Mouse (Mus musculus) R1 (cell line): ENCODE data around the gene Pard3b.
A peak's percentile ranks its signal among the peaks of the same experiment; 100 is the strongest.

Experiments
- DNase-seq: peaks from one replicate; pipeline ENCODE4 v3.0.0-alpha.2; 2018; ENCODE audit warnings: low read depth, low spot score

The Pard3b gene

GRCm38 (mm10) chr1:62635203-62635602 lies 996.6 kb downstream of the Pard3b start:
- DNase-seq = no peak

- no peak for DNase-seq
Observed at GRCm38 (mm10) chr1:62636906-62637673, 998.5 kb downstream of the Pard3b start.

GRCm38 (mm10) chr1:62639012-62639411 lies 1000.4 kb downstream of the Pard3b start:
- DNase-seq = no peak

- no peak for DNase-seq
Observed at GRCm38 (mm10) chr1:62639440-62639839, 1000.8 kb downstream of the Pard3b start.

- no peak for DNase-seq
Observed at GRCm38 (mm10) chr1:62644631-62645278, 1006.1 kb downstream of the Pard3b start.

GRCm38 (mm10) chr1:62646812-62647211 lies 1008.2 kb downstream of the Pard3b start:
- no peak for DNase-seq

GRCm38 (mm10) chr1:62648116-62648515 lies 1009.5 kb downstream of the Pard3b start:
- DNase-seq = peak; percentile 6

GRCm38 (mm10) chr1:62648591-62648990 lies 1010.0 kb downstream of the Pard3b start:
- DNase-seq = no peak

GRCm38 (mm10) chr1:62650491-62650890 lies 1011.9 kb downstream of the Pard3b start:
- DNase-seq = peak; percentile 63

- DNase-seq = no peak
Observed at GRCm38 (mm10) chr1:62654436-62654835, 1015.8 kb downstream of the Pard3b start.

GRCm38 (mm10) chr1:62664960-62665645 lies 1026.5 kb downstream of the Pard3b start:
- peak; percentile 92 for DNase-seq

- no peak for DNase-seq
Observed at GRCm38 (mm10) chr1:62665771-62666730, 1027.4 kb downstream of the Pard3b start.

- no peak for DNase-seq
Observed at GRCm38 (mm10) chr1:62666780-62667179, 1028.2 kb downstream of the Pard3b start.

- peak; percentile 52 for DNase-seq
Observed at GRCm38 (mm10) chr1:62678611-62679344, 1040.2 kb downstream of the Pard3b start.

- DNase-seq = no peak
Observed at GRCm38 (mm10) chr1:62679466-62679865, 1040.8 kb downstream of the Pard3b start.

GRCm38 (mm10) chr1:62682456-62683385 lies 1044.1 kb downstream of the Pard3b start:
- DNase-seq = no peak

- DNase-seq = no peak
Observed at GRCm38 (mm10) chr1:62683498-62683897, 1044.9 kb downstream of the Pard3b start.

GRCm38 (mm10) chr1:62687511-62687910 lies 1048.9 kb downstream of the Pard3b start:
- DNase-seq = no peak

- DNase-seq = no peak
Observed at GRCm38 (mm10) chr1:62691175-62691574, 1052.6 kb downstream of the Pard3b start.
